Mouse (Mus musculus) lung, adult 2 months (tissue): ENCODE results near the gene 1700003E16Rik. TPM values are rescaled to one million over a fixed set of nuclear protein-coding genes. Genes with fewer than 3 reads are reported as not detected.

ENCODE experiments used
- DNase-seq: peaks from one replicate; pipeline ENCODE4 v3.0.0; 2022
- H3K4me1 ChIP-seq: fragments of 200-500 bp; 2 replicates; pipeline ENCODE4 v1.6.1; 2011; ENCODE audit warnings: low read length; ENCODE audit not compliant: control insufficient read depth, insufficient read depth
- H3K4me3 ChIP-seq: fragments of 200-500 bp; replicated peaks from 2 replicates; pipeline ENCODE3; 2011; ENCODE audit warnings: low read depth, mild to moderate bottlenecking, control low read depth, low read length; ENCODE audit errors: extremely low read depth
- CTCF ChIP-seq: fragments of 200-500 bp; IDR thresholded peaks from 2 replicates; pipeline ENCODE4 v1.5.1; 2011; ENCODE audit warnings: mild to moderate bottlenecking, low read length, control low read depth; ENCODE audit not compliant: insufficient read depth
- POLR2A ChIP-seq: fragments of 200-500 bp; IDR thresholded peaks from 2 replicates; pipeline ENCODE4 v1.6.1; 2011; ENCODE audit warnings: low read depth, mild to moderate bottlenecking, control low read depth, low read length, borderline replicate concordance; ENCODE audit errors: extremely low read depth
- WGBS: fragments of 180-500 bp; shearing (Covaris S2); methylation state at CpG from one replicate; pipeline ENCODE4 v1.1.7; 2018; 5-methylcytosine and 5-hydroxymethylcytosine counted together
- polyA plus RNA-seq: library from polyadenylated mRNA; depleted of rRNA; stranded (reverse); fragments of >200 nt; gene quantifications from 2 replicates; pipeline ENCODE4 v1.2.3, GENCODE M21; 2012

Gene 1700003E16Rik
- polyA plus RNA-seq, 1 experiment = 4.6 TPM

DNA sequence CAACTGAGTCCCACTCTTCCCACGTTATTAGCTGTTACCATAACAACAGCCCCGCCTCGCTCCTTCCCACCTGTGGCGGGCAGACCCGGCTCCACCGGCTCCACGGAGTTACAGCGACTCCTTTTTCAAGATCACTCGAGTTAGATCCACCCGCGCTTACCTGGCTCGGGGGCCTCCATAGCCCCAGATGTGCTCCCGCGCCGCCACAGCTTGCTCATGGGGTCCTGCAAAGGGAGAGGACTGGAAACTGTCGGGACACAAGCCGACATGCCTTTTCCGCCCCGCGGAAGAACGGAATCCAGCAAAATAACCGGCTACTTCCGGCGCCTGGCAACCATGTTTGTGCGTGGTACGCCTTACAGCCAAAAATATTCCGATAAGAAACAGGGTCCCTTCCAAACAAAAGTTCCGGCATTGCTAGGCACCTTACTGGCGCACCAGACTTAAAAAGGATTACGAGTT is 31.3 kb upstream of the 1700003E16Rik start:
- whole genome bisulfite sequencing = under 1% methylated on average over 30 of the region's 30 CpGs
- Histone ChIP-seq H3K4me3 (peak overlapping the region; percentile 74), H3K4me1 (peaks cover 11% of the 10 kb centered on the region)
- DNase-seq = peak; percentile 90
- TF ChIP-seq CTCF = no peak
- peak; percentile 74; the same call in 1 of the 2 replicates for TF ChIP-seq POLR2A

DNA sequence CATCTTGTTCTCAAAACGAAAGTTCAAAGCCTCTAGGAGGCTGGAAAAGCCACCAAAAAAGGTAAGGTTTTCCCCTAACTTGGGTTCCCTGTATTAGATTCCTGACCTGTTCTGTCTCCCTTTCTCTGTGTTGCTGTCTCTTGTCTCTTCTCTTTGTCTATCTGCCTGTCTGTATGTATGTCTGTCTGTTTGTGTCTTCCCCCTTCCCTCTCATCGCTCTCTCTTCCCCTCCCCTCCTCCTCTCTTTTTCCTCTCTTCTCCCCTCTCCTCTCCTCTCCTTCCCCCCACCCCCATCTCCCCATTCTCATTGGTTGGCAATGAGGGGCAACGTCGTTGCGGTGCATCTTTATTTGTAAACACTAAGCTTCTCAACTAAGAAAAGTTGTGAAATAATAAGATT is 30.9 kb upstream of the 1700003E16Rik start, which contains the start of gene Ino80b:
TSS of gene Ino80b (minus strand) at position 101 of the 400 bp plus-strand sequence.
- WGBS = 27% methylated on average over 5 of the region's 5 CpGs
- no peak for TF ChIP-seq POLR2A
- TF ChIP-seq CTCF = no peak
- Histone ChIP-seq H3K4me1 (peaks cover 11% of the 10 kb centered on the region), H3K4me3 (peak within 1 kb of the TSS; percentile 74)
- no peak for DNase-seq

DNA sequence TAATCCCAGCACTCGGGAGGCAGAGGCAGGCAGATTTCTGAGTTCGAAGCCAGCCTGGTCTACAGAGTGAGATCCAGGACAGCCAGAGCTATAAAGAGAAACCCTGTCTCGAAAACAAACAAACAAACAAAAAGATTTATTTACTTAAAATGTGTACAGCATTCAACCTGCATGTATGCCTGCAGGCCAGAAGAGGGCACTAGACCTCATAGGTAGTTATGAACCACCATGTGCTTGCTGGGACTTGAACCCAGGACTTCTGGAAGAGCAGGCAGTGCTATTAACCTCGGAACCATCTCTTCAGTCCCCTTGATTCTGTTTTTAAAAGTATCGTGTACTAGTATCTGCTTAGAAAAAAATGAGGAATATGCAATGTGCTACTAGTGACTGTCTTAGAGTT is 28.8 kb upstream of the 1700003E16Rik start:
- no peak for TF ChIP-seq POLR2A
- no peak for TF ChIP-seq CTCF
- H3K4me1 ChIP-seq = peaks cover 4% of the 10 kb centered on the region
- no peak overlapping the region for H3K4me3 ChIP-seq
- no peak for DNase-seq
- WGBS = 91% methylated on average over 5 of the region's 5 CpGs

DNA sequence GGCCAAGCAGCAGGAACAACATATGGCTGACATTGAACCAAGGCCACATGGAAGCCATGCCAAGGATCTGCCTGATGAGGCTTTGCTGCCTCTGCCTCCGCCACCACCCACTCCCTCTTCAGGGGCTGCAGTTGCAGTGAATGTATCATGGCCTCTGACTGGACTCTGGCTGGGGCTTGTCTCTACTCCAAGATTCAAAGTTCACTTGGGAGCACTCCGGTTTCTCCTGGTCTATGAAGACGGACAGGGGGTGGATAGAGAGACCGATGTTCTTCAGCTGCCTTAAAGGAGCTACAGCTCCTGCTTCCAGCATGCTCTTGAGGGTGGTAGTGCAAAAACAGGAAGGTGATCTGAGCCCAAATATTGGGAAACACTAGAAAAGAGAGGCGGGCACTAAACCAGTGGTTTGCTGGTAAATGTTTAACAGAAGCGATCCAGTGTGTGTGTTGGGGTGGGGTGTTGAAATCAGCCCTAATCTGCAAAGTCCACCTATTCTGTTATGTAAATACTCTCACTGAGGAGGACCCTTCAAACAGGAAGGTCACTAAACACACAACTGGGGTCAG is 24.7 kb upstream of the 1700003E16Rik start:
- no peak overlapping the region for H3K4me3 ChIP-seq
- 0 out of 2 replicates have a peak, but pooled peaks have one; percentile 10 for TF ChIP-seq POLR2A
- no peak for TF ChIP-seq CTCF
- WGBS = 32% methylated on average over 6 of the region's 6 CpGs

DNA sequence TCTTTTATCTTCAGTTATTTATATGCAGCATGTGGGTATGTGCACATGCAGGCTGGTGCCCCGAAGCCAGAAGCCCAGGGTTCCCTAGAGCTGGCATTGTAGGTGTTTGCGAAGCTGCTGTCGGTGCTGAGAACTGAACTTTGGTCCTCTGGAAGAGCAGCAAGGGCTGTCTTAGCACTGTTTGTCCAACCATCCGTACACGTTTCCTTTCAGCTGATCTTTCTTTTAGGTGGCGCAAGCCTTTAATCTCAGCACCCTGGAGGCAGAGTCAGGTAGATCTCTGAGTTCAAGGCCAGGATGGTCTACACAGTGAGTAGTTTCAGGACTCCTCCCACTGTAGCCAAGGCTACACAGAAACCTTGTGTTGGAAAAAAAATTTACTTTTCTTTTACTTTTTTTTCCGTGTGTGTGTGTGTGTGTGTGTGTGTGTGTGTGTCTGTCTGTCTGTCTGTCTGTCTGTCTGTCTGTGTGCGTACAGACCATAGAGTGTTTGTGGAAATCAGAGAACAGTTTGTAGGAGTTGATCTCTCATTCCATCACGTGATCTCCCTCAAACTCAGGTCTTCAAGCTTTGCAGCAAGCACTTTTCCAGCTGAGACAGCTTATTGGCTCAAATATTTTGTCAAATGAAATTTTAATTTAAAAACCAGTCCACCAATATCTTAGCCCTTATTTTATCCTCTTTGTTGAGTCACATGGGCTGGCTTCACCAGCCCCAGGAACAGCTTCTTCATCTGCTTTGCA is 23.9 kb upstream of the 1700003E16Rik start:
- Histone ChIP-seq H3K4me3 (no peak overlapping the region), H3K4me1 (peaks cover 2% of the 10 kb centered on the region; the same call in 1 of the 2 replicates)
- TF ChIP-seq POLR2A = no peak
- TF ChIP-seq CTCF = no peak
- DNase-seq = no peak
- 65% methylated on average over 9 of the region's 9 CpGs for WGBS

More for the DNA sequence above, 24.7 kb upstream of the 1700003E16Rik start:
- H3K4me1 ChIP-seq = peaks cover 1% of the 10 kb centered on the region; the same call in 1 of the 2 replicates
- DNase-seq = peak; percentile 56

DNA sequence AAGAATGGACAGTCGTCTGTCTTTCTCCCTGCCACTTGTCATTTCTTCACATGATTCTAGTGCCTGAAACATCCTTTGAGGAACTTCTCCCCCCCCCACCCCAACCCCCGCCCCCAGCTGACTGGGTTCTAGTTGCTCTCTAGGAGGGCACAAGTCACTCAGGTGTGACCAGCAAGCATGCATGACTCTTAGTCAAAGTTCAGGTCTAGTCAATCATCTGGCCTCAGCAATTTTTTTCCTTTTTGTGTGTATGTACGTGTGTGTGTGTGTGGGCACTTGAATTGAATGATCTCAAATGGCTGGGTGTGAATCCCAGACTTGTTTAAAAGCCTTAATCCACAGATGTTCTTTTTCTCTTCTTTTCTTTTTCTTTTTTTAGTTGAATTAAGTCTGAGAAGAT is 22.0 kb upstream of the 1700003E16Rik start:
- no peak for DNase-seq
- 63% methylated on average over 3 of the region's 3 CpGs for WGBS
- TF ChIP-seq CTCF (no peak), POLR2A (no peak)
- peaks cover 9% of the 10 kb centered on the region for H3K4me1 ChIP-seq
- no peak overlapping the region for H3K4me3 ChIP-seq

DNA sequence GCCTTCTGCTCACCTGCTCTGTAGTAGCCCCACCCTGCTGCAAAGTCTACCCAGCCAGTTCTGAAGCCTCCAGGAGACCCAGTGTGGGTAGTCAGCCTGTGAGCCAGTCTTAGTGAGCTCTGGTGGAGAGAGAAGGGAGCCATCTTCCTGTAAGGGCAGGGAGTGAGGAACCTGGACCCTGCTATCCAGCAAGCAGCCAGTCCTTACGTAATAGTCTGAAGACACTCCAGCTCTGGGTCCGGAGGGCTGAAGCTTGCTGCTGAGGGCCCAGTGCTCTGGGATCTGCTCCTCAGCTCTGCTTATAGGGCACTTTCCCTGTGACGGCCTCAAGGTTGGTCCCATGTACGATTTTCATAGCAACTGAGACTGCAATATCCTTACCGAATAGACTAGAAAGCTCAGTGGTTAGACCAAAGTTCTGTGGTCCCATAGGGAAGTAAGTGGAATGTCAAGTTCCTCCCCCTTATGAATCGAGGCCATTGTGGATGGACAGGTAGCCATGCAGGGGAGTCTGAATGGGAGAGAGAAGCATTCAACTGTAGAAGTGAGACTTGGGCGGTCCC is 21.2 kb upstream of the 1700003E16Rik start, which contains the start of gene Rtkn:
TSS of gene Rtkn (plus strand) at position 513 of the 563 bp plus-strand sequence.
- no peak for TF ChIP-seq POLR2A
- no peak for TF ChIP-seq CTCF
- H3K4me3 ChIP-seq = peak within 1 kb of the TSS; percentile 62
- DNase-seq = peak; percentile 33
- 59% methylated on average over 7 of the region's 7 CpGs for WGBS
- H3K4me1 ChIP-seq = peaks cover 9% of the 10 kb centered on the region

DNA sequence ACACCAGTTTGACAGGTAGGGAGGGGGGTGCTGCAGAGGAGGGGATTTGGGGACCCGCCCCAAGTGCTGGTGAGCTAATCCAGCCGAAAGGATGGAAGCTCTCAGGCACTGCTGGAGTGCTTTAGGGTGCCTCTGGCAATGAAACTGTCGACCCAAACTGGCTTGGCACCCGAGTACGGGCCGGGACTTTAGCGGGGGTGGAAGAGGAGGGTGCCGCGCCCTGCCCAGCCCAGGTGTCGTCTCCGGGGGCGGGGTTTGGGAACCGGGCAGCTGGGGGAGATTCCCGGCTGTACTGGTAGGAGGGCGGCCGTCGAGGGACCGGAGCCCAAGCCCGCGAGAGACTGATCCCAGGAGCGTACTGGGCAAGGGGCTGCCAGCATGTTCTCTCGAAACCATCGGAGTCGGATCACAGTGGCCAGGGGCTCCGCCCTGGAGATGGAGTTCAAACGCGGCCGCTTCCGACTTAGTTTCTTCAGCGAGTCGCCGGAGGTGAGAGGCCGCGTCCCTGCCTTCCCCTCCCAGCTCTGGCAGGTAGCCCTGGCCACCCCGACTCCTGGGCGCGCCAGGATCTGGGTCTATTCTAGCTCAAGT is 20.5 kb upstream of the 1700003E16Rik start:
- H3K4me1 ChIP-seq = peaks cover 9% of the 10 kb centered on the region
- TF ChIP-seq POLR2A = peak; percentile 67; the same call in 1 of the 2 replicates
- no peak for TF ChIP-seq CTCF
- peak overlapping the region; percentile 62 for H3K4me3 ChIP-seq
- peak; percentile 72 for DNase-seq
- WGBS = 10% methylated on average over 37 of the region's 37 CpGs

DNA sequence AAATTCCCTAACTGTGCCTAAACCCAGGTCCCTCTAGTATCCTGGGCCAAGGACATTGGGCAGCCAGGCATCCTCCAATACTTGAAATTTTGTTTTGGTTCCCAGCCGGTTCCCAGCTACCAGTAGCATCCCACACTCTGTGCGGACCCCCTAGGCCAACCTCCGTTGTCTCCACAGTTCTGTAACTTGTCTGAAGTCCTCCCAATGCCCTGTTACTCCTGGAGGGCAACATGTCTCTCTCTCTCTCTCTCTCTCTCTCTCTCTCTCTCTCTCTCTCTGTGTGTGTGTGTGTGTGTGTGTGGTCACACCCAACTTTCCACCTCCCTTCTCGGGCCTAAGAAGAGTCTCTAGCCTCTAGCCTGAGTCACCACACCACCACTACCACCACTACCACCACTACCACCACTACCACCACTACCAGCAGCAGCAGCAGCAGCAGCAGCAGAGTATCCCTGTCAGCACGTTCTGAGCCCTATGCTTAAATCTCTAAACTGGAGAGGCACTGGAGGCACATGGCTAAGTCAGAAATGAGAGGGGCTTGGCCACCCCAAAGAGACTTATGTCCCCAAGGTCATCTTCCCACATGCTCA is 19.8 kb upstream of the 1700003E16Rik start:
- TF ChIP-seq CTCF (no peak), POLR2A (no peak)

More for the DNA sequence above, 19.8 kb upstream of the 1700003E16Rik start:
- DNase-seq = no peak
- 25% methylated on average over 5 of the region's 5 CpGs for WGBS
- H3K4me3 ChIP-seq = peak overlapping the region; percentile 62
- peaks cover 9% of the 10 kb centered on the region for H3K4me1 ChIP-seq
